Mouse (Mus musculus): ENCODE data around the gene Fmo1. TPM values are rescaled to one million over a fixed set of nuclear protein-coding genes. Genes with fewer than 3 reads are reported as not detected.
"Not testable (repeated sequence)": the region's sequence is repeated elsewhere in the genome, so short reads cannot be mapped to it uniquely, and the experiment has no call there.

The Fmo1 gene
- polyA plus RNA-seq, 1 experiment from 2014 or later: 8.2 TPM

- 51% methylated on average over 8 of the region's 8 CpGs for WGBS
- no peaks in the 10 kb centered on the region for H3K27me3 ChIP-seq (ENCODE audit: poor library complexity, severe bottlenecking)
- H3K36me3 ChIP-seq (replicated peaks): no peaks in the 10 kb centered on the region
- peaks cover 14% of the 10 kb centered on the region for H3K4me1 ChIP-seq
- no peak within 1 kb of the TSS; the same call in 1 of the 2 replicates for H3K27ac ChIP-seq
- no peaks in the 10 kb centered on the region for H3K9me3 ChIP-seq
- H3K4me3 ChIP-seq: no peak within 1 kb of the TSS
- no peak for DNase-seq (ENCODE audit: extremely low spot score, low spot score)
Measured at GRCm38 (mm10) chr1:162813836-162814156, 52.6 kb downstream of the Fmo1 start, which contains the start of gene Fmo4. Gene Fmo4, minus strand, starts transcription at chr1:162813972.

GRCm38 (mm10) chr1:162813143-162813835 is 53.1 kb downstream of the Fmo1 start:
- no peak for DNase-seq (ENCODE audit: extremely low spot score, low spot score)
- Histone ChIP-seq H3K4me1 (peaks cover 14% of the 10 kb centered on the region), H3K27ac (no peak overlapping the region), H3K4me3 (no peak overlapping the region), H3K27me3 (ENCODE audit: poor library complexity, severe bottlenecking) (no peaks in the 10 kb centered on the region), H3K36me3 (replicated peaks) (no peaks in the 10 kb centered on the region), H3K9me3 (no peaks in the 10 kb centered on the region)
- 90% methylated on average over 9 of the region's 9 CpGs for WGBS

DNA sequence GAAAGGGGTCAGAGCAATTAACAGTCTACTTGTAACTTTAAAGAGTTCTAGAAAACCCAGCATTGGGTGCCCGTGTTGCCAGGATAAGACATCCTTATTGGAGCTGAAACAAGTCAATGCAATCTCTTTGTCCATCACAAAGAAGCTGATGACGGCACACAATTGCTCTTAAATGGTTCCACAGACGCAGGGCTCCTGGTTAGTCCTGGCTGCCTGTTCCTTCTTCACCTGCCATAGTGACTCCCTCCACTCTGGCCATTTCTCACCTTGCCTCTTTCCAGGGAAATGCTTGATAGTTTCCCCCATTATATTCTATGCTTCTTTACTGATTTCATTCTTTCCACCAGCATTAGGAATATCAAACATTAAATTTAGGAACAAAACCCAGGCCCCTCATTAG is 57.9 kb downstream of the Fmo1 start:
- Histone ChIP-seq H3K4me3 (no peak overlapping the region), H3K27me3 (ENCODE audit: poor library complexity, severe bottlenecking) (no peaks in the 10 kb centered on the region), H3K4me1 (no peaks in the 10 kb centered on the region), H3K36me3 (replicated peaks) (no peaks in the 10 kb centered on the region), H3K27ac (no peak overlapping the region), H3K9me3 (no peaks in the 10 kb centered on the region)
- 82% methylated on average over 3 of the region's 3 CpGs for WGBS
- no peak for DNase-seq (ENCODE audit: extremely low spot score, low spot score)

DNA sequence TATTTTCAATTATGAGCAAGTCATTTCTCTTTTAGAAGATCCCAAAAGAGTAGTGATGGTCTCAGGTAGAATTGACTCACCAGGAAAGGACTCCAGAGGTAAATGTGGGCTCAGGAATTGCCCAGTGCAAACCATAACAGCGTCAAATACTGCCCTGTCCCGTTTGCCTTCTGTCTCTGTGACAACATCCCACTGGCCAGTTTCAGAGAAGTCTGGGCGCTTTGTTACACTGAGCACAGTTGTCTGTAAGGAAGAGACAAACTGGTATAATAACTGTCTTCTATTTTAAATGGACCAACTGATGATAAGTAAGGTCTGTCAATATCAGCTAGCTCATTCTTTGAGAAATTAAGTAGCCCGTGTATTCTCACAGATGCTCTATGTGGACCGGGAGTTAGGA is 59.0 kb downstream of the Fmo1 start:
- H3K4me1 ChIP-seq: no peaks in the 10 kb centered on the region
- H3K27ac ChIP-seq: no peak overlapping the region
- 89% methylated on average over 5 of the region's 5 CpGs for whole genome bisulfite sequencing
- H3K9me3 ChIP-seq: no peaks in the 10 kb centered on the region
- no peak overlapping the region for H3K4me3 ChIP-seq
- no peaks in the 10 kb centered on the region for H3K36me3 ChIP-seq (replicated peaks)
- no peak for DNase-seq (ENCODE audit: extremely low spot score, low spot score)
- H3K27me3 ChIP-seq (ENCODE audit: poor library complexity, severe bottlenecking): no peaks in the 10 kb centered on the region

- H3K27ac ChIP-seq: no peak overlapping the region
- H3K36me3 ChIP-seq (replicated peaks): no peaks in the 10 kb centered on the region
- H3K9me3 ChIP-seq: no peaks in the 10 kb centered on the region
- no peak for DNase-seq (ENCODE audit: extremely low spot score, low spot score)
- WGBS: 56% methylated on average over 5 of the region's 5 CpGs
- no peaks in the 10 kb centered on the region for H3K27me3 ChIP-seq (ENCODE audit: poor library complexity, severe bottlenecking)
- H3K4me3 ChIP-seq: no peak overlapping the region
- no peaks in the 10 kb centered on the region for H3K4me1 ChIP-seq
Measured at GRCm38 (mm10) chr1:162805011-162805410, 61.4 kb downstream of the Fmo1 start.

DNA sequence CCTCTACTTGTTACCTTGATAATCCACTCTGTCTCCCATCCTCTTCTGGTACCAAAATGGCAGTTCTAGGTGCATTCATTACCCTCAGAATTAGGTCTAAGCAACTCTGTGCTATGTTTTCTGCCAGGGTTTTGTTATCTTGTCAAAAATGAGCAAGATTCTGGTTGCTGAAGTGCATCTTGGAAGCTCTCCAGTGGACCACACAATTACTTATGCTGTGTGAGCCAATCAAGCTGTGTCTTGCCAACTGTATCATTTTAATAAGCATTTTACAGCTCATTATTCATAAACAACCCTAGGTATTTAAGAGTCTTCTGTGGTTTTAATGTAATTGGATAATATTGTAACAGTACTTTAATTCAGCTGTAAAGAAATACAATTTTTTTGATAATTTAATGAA is 70.0 kb downstream of the Fmo1 start:
- H3K27ac ChIP-seq: no peak overlapping the region
- peaks cover 6% of the 10 kb centered on the region for H3K4me1 ChIP-seq
- no peak overlapping the region for H3K4me3 ChIP-seq
- no peaks in the 10 kb centered on the region for H3K9me3 ChIP-seq
- DNase-seq (ENCODE audit: extremely low spot score, low spot score): no peak
- no peaks in the 10 kb centered on the region for H3K36me3 ChIP-seq (replicated peaks)
- 0 out of 2 replicates have a peak, but pooled peaks cover 4% of the 10 kb centered on the region for H3K27me3 ChIP-seq (ENCODE audit: poor library complexity, severe bottlenecking)

DNA sequence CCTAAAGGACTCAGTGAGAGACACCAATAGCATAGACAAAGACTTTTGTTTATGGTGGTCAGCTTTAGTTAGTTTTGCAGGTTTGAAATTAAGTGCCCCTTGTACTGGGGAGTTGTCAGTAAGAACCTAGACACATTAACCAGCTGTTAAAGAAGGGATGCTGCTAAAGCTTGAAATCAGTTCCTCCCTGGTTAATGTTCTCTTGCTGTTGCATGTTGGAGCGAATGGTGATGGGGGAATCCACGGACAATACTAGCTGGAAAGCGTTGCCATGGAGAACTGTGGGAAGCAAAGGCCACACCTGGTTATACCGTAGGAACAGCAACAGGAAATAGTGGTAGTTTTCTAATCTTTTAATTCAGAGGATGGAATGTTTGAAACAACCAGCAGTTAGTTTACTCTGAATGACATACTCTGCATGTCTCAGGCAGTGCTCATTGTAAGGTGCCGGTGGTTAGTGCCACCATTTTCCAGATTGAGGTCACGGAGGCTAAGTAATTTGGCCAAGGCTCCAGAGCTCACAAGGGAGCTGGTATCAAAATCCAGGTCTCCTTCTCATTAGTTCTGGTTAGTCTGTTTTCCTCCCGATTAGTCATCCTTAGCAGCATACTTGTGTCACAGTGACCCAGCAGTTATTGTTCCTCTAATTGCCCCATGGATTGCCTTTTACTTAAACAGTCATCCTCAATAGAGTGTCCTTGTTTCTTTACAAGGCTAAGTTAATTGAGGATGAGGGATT is 73.9 kb downstream of the Fmo1 start:
- Histone ChIP-seq H3K36me3 (replicated peaks) (no peaks in the 10 kb centered on the region), H3K4me3 (no peak overlapping the region), H3K4me1 (peaks cover 6% of the 10 kb centered on the region), H3K9me3 (no peaks in the 10 kb centered on the region), H3K27ac (no peak overlapping the region), H3K27me3 (ENCODE audit: poor library complexity, severe bottlenecking) (0 out of 2 replicates have a peak, but pooled peaks cover 4% of the 10 kb centered on the region)
- no peak for DNase-seq (ENCODE audit: extremely low spot score, low spot score)
- WGBS: 53% methylated on average over 7 of the region's 7 CpGs

DNA sequence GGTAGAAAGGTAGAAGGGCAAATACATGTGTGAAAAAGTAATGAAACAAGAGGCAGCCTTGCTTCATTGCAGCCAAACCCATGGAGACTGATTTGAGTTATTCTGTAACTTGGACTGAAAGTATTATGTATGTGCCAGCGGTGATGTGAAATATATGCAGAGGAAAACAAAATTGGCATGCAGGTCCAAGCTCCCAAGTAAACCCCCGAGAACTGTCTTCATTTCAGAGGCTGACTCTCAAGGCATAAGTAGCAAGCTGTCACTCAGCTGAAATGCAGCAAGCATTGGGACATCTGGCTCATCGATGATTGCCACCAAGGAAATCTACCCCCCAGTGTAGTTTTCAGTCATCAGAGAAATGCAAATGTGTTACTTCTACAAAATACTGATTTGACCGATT is 81.2 kb downstream of the Fmo1 start:
- Histone ChIP-seq H3K4me1 (no peaks in the 10 kb centered on the region), H3K27ac (no peak overlapping the region), H3K36me3 (replicated peaks) (no peaks in the 10 kb centered on the region), H3K9me3 (no peaks in the 10 kb centered on the region), H3K4me3 (no peak overlapping the region), H3K27me3 (ENCODE audit: poor library complexity, severe bottlenecking) (no peaks in the 10 kb centered on the region)
- no peak for DNase-seq (ENCODE audit: extremely low spot score, low spot score)
- WGBS: 88% methylated on average over 4 of the region's 4 CpGs

DNA sequence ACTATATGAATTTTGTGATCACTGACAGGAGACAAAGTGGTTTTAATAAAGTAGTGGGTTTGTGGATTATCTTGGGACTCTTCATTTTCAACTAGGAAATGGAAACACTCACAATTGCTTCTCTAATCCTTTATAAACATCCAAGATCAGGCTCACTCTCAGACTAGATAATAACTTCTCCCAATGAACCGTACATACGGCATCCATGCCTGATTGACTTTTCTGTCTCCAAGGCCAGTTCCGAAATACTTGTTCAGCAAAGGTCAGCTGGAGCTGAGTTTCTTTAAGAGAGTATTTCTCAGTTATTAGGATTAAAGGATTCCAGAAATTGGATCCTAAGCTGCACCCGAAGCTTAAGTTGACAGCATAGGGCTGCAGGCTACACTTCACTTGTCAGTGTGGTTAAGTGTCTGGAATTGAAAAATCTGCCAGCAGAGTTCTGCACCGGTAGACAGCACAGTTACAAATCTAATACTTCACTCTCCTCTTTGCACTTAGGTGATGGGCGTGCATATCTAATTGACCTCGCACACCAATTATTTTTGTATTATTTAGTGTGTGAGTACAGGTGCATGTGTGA is 82.7 kb downstream of the Fmo1 start:
- H3K4me3 ChIP-seq: no peak overlapping the region
- WGBS: 81% methylated on average over 7 of the region's 7 CpGs
- H3K27ac ChIP-seq: no peak overlapping the region
- no peaks in the 10 kb centered on the region for H3K36me3 ChIP-seq (replicated peaks)
- no peaks in the 10 kb centered on the region for H3K4me1 ChIP-seq
- H3K27me3 ChIP-seq (ENCODE audit: poor library complexity, severe bottlenecking): no peaks in the 10 kb centered on the region
- no peaks in the 10 kb centered on the region for H3K9me3 ChIP-seq
- DNase-seq (ENCODE audit: extremely low spot score, low spot score): no peak

- not testable (repeated sequence) for H3K4me1 ChIP-seq; H3K27me3 ChIP-seq (ENCODE audit: poor library complexity, severe bottlenecking); H3K27ac ChIP-seq; H3K36me3 ChIP-seq (replicated peaks); DNase-seq (ENCODE audit: extremely low spot score, low spot score); H3K9me3 ChIP-seq; H3K4me3 ChIP-seq
- 90% methylated on average over 2 of the region's 2 CpGs for WGBS
Measured at GRCm38 (mm10) chr1:162781035-162781434, 85.4 kb downstream of the Fmo1 start.

Other genes with a start within 250 kb of the Fmo1 start
- gene Myoc, start 227.5 kb downstream of the Fmo1 start, polyA plus RNA-seq (2016; fragmentation: Nextera tagmentation; extraction: Ambion mirVana): not detected in 2 replicates
- gene Myocos, start 208.4 kb downstream of the Fmo1 start, polyA plus RNA-seq (2016; fragmentation: Nextera tagmentation; extraction: Ambion mirVana): not detected in 2 replicates
- gene Prrc2c, start 126.1 kb downstream of the Fmo1 start, polyA plus RNA-seq (2016; fragmentation: Nextera tagmentation; extraction: Ambion mirVana): 144 and 150 TPM in 2 replicates
- 0.29 and 0.33 TPM in 2 replicates for gene Fmo4, start 52.6 kb downstream of the Fmo1 start, polyA plus RNA-seq (2016; fragmentation: Nextera tagmentation; extraction: Ambion mirVana)
- gene Fmo2, start 32.1 kb upstream of the Fmo1 start, polyA plus RNA-seq (2016; fragmentation: Nextera tagmentation; extraction: Ambion mirVana): not detected in 2 replicates
- gene Fmo6, start 70.9 kb upstream of the Fmo1 start, polyA plus RNA-seq (2016; fragmentation: Nextera tagmentation; extraction: Ambion mirVana): not detected in 2 replicates
- not detected in 2 replicates for gene Fmo3, start 117.9 kb upstream of the Fmo1 start, polyA plus RNA-seq (2016; fragmentation: Nextera tagmentation; extraction: Ambion mirVana)
- gene Mroh9, start 219.1 kb upstream of the Fmo1 start, polyA plus RNA-seq (2016; fragmentation: Nextera tagmentation; extraction: Ambion mirVana): not detected in 2 replicates